In the genomic region with DNA sequence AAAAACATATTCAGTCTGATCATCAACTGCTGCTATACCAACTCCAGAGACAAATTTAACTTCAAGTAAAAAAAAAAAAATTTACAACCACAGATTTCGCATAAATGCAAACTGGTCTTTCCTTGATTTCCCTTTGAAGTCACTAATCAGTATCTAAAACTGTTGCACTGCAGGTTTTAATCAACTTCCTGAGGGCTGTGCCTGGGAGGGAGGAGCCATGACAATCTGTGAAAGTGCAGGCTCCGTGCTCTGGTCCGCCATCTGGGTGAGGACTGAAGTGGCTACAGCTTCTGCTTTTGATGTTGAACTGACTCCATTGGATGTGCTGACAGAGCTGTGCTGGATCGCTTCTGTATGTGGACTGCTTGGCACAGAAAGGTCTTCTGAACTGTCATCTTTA, we compare ENCODE assay signal across 18 mouse cellular contexts. TPM values are rescaled to one million over a fixed set of nuclear protein-coding genes. Genes with fewer than 3 reads are reported as not detected.
DNase-seq lines count a peak whose midpoint lies in the region; ATAC-seq lines count a peak whose summit lies in the region.
"Had no signal": no experiment of that assay in that cellular context is flagged by ENCODE, and none has a peak within 500 bp of the region (broad histone marks: within the 10 kb centered on the region; RNA-seq: fewer than 3 reads in every experiment).

No protein-coding gene starts in this region.

- H3K27ac ChIP-seq in hindbrain, embryonic 13.5 days = 0 out of 2 replicates have a peak overlapping the region, but pooled peaks have one; percentile 30
- no peak overlapping the region for H3K27ac ChIP-seq in hindbrain, embryonic 14.5 days
- H3K27ac ChIP-seq: forebrain, embryonic 15.5 days; kidney, postnatal 0 days; liver, embryonic 15.5 days; midbrain, embryonic 10.5 days; neural tube, embryonic 15.5 days had no signal

- WGBS in hindbrain, embryonic 13.5 days = 85% methylated on average over 4 of the region's 4 CpGs
- WGBS in hindbrain, embryonic 14.5 days = 87% methylated on average over 4 of the region's 4 CpGs

- no peaks in the 10 kb centered on the region for H3K9me3 ChIP-seq in hindbrain, embryonic 13.5 days
- H3K9me3 ChIP-seq in hindbrain, embryonic 14.5 days (ENCODE audit: control insufficient read depth, low read length) = no peaks in the 10 kb centered on the region
- H3K9me3 ChIP-seq: forebrain, embryonic 15.5 days; liver, embryonic 15.5 days; midbrain, embryonic 10.5 days; neural tube, embryonic 15.5 days had no signal

- H3K4me1 ChIP-seq in hindbrain, embryonic 13.5 days (replicated peaks) = no peaks in the 10 kb centered on the region
- no peaks in the 10 kb centered on the region for H3K4me1 ChIP-seq in hindbrain, embryonic 14.5 days (replicated peaks; ENCODE audit: control insufficient read depth, insufficient read depth, low read length)
- H3K4me1 ChIP-seq: forebrain, embryonic 15.5 days; liver, embryonic 15.5 days; midbrain, embryonic 10.5 days; neural tube, embryonic 15.5 days had no signal

- ATAC-seq in hindbrain, embryonic 13.5 days (ENCODE audit: low FRiP score) = no peak
- ATAC-seq in hindbrain, embryonic 14.5 days (ENCODE audit: low FRiP score) = no peak
- ATAC-seq in common myeloid progenitor, adult 5-6 weeks (replicated peaks; ENCODE audit: low read depth, poor library complexity, severe bottlenecking) = peak; percentile 98
- ATAC-seq: forebrain, embryonic 15.5 days; intestine, embryonic 16.5 days had no signal

- peaks cover 26% of the 10 kb centered on the region for H3K36me3 ChIP-seq in hindbrain, embryonic 13.5 days
- H3K36me3 ChIP-seq in hindbrain, embryonic 14.5 days (replicated peaks; ENCODE audit: control insufficient read depth, insufficient read depth) = peaks cover 45% of the 10 kb centered on the region

- DNase-seq in hindbrain, embryonic 14.5 days (ENCODE audit: low spot score) = no peak
- peak; percentile 18 for DNase-seq in thymus, postnatal 4 days
- no peak for DNase-seq in thymus, postnatal 0 days (ENCODE audit: low spot score)
- no peak for DNase-seq in cerebellum, adult 8-10 months
- no peak for DNase-seq in adipocyte (ENCODE audit: low spot score)
- DNase-seq in cerebellum, postnatal 14 days = no peak
- DNase-seq: adrenal gland, adult 2 months; cerebellum, adult 9-10 months; layer of hippocampus, adult 9-11 months; lung, postnatal 14 days had no signal

- H3K9ac ChIP-seq in hindbrain, embryonic 13.5 days = no peak overlapping the region
- H3K9ac ChIP-seq in hindbrain, embryonic 14.5 days = no peak overlapping the region
- H3K9ac ChIP-seq: forebrain, embryonic 15.5 days; liver, embryonic 15.5 days; neural tube, embryonic 15.5 days had no signal

- H3K27me3 ChIP-seq in hindbrain, embryonic 13.5 days = no peaks in the 10 kb centered on the region
- no peaks in the 10 kb centered on the region for H3K27me3 ChIP-seq in hindbrain, embryonic 14.5 days (ENCODE audit: control insufficient read depth, insufficient read depth, low read length)
- H3K27me3 ChIP-seq: forebrain, embryonic 15.5 days; liver, embryonic 15.5 days; neural tube, embryonic 15.5 days had no signal

- no peak overlapping the region for H3K4me2 ChIP-seq in hindbrain, embryonic 13.5 days
- no peak overlapping the region for H3K4me2 ChIP-seq in hindbrain, embryonic 14.5 days (replicated peaks)
- H3K4me2 ChIP-seq: forebrain, embryonic 15.5 days; liver, embryonic 15.5 days; neural tube, embryonic 15.5 days had no signal

- no peak overlapping the region for H3K4me3 ChIP-seq in hindbrain, embryonic 13.5 days
- H3K4me3 ChIP-seq in hindbrain, embryonic 14.5 days (replicated peaks; ENCODE audit: low read length) = no peak overlapping the region
- H3K4me3 ChIP-seq: forebrain, embryonic 15.5 days; liver, embryonic 15.5 days; midbrain, embryonic 10.5 days; neural tube, embryonic 15.5 days had no signal

RNA-seq across cellular contexts. Expression of gene Chn1, which starts 43.6 kb away (rescaled TPM):
- polyA plus RNA-seq in hindbrain, embryonic 13.5 days (2015; fragmentation: Nextera tagmentation; extraction: Ambion mirVana) = 110 and 117 TPM in 2 replicates
- 113 and 118 TPM in 2 replicates for polyA plus RNA-seq in hindbrain, embryonic 14.5 days (2014; fragmentation: Nextera tagmentation; extraction: Ambion mirVana)
- polyA plus RNA-seq in thymus, postnatal 0 days (2015; fragmentation: Nextera tagmentation; extraction: Ambion mirVana) = 1.2 and 1.7 TPM in 2 replicates
- total RNA-seq in common myeloid progenitor, adult 5-6 weeks (2017) = 0.46 TPM in 1 of 2 replicates, not detected in the other

Comparison
In these comparisons a context has a peak if more than half of its experiments do, and no peak if none do; other contexts are left out.
1. RNA of gene Chn1, which starts 43.6 kb away (polyA plus RNA-seq): 113 to 118 TPM in hindbrain, embryonic 14.5 days and 110 to 117 TPM in hindbrain, embryonic 13.5 days; 1.2 to 1.7 TPM in thymus, postnatal 0 days; every median in the first group is over 10 times any median in the second.